Comparison of ENCODE assay signal across 17 mouse cellular contexts in genomic region chr2:174264248-174264647, GRCm38 (mm10).
"Had no signal": no experiment of that assay in that cellular context is flagged by ENCODE, and none has a peak within 500 bp of the region (broad histone marks: within the 10 kb centered on the region; RNA-seq: fewer than 3 reads in every experiment).

No protein-coding gene starts in this region.

- H3K9me3 ChIP-seq: neural tube, embryonic 12.5 days; neural tube, embryonic 13.5 days; neural tube, embryonic 15.5 days; stomach, embryonic 15.5 days had no signal

- H3K36me3 ChIP-seq: stomach, embryonic 15.5 days had no signal

- H3K9ac ChIP-seq: neural tube, embryonic 12.5 days; neural tube, embryonic 13.5 days; neural tube, embryonic 15.5 days; stomach, embryonic 15.5 days had no signal

- H3K27ac ChIP-seq: neural tube, embryonic 12.5 days; neural tube, embryonic 13.5 days; neural tube, embryonic 15.5 days; stomach, embryonic 15.5 days; stomach, postnatal 0 days had no signal

- H3K4me1 ChIP-seq: neural tube, embryonic 12.5 days; neural tube, embryonic 13.5 days; neural tube, embryonic 15.5 days; stomach, embryonic 15.5 days had no signal

- H3K27me3 ChIP-seq: neural tube, embryonic 12.5 days; neural tube, embryonic 13.5 days; neural tube, embryonic 15.5 days; stomach, embryonic 15.5 days had no signal

- DNase-seq: retina, postnatal 1 day; right cerebral cortex, adult 18-20 months; right cerebral cortex, postnatal 14 days; right cerebral cortex, postnatal 25 days; right cerebral cortex, postnatal 4 days; spleen, adult 18-20 months; thymus, adult 18-20 months; thymus, adult 2 months; thymus, postnatal 14 days; thymus, postnatal 25 days; thymus, postnatal 36 days; thymus, postnatal 4 days had no signal

- H3K4me3 ChIP-seq: neural tube, embryonic 12.5 days; neural tube, embryonic 13.5 days; neural tube, embryonic 15.5 days; stomach, embryonic 15.5 days had no signal
